Mouse (Mus musculus) right cerebral cortex, adult 18-20 months (tissue): ENCODE measurements at regions not wholly inside any gene's neighbourhood (a gene's known extent, or its start where the extent isn't known, plus 50 kb on each side); places are given as distances from the start of the nearest gene placed in this dataset.
"Not testable (repeated sequence)": the region's sequence is repeated elsewhere in the genome, so short reads cannot be mapped to it uniquely, and the experiment has no call there.

Source experiments
- DNase-seq: peaks from one replicate; pipeline ENCODE4 v3.0.0; 2022; ENCODE audit warnings: mixed read lengths

- DNase-seq, result peak; percentile 64
Observed at GRCm38 (mm10) chr8:86273811-86274210, 306.7 kb downstream of the Abcc12 start.

- DNase-seq, result no peak
Observed at GRCm38 (mm10) chr8:86272626-86273025, 307.9 kb downstream of the Abcc12 start.

- DNase-seq, result no peak
Observed at GRCm38 (mm10) chr8:86271477-86271876, 309.0 kb downstream of the Abcc12 start.

GRCm38 (mm10) chr8:86258011-86258410 lies 322.5 kb downstream of the Abcc12 start:
- no peak for DNase-seq

- DNase-seq, result peak; percentile 20
Observed at GRCm38 (mm10) chr8:86255431-86255830, 325.1 kb downstream of the Abcc12 start.

- DNase-seq, result no peak
Observed at GRCm38 (mm10) chr8:86254680-86255079, 325.8 kb downstream of the Abcc12 start.

GRCm38 (mm10) chr8:86252696-86253355 lies 327.7 kb downstream of the Abcc12 start:
- DNase-seq, result no peak

GRCm38 (mm10) chr8:86234696-86235095 lies 345.8 kb downstream of the Abcc12 start:
- DNase-seq, result no peak

GRCm38 (mm10) chr8:86231994-86232393 lies 348.5 kb downstream of the Abcc12 start:
- not testable (repeated sequence) for DNase-seq

- no peak for DNase-seq
Observed at GRCm38 (mm10) chr8:86224851-86225250, 355.6 kb downstream of the Abcc12 start.

- no peak for DNase-seq
Observed at GRCm38 (mm10) chr8:86222715-86223114, 357.8 kb downstream of the Abcc12 start.

GRCm38 (mm10) chr8:86222228-86222627 lies 358.3 kb downstream of the Abcc12 start:
- DNase-seq, result no peak

GRCm38 (mm10) chr8:86214399-86214798 lies 366.1 kb downstream of the Abcc12 start:
- DNase-seq, result peak; percentile 21

GRCm38 (mm10) chr8:86212461-86212860 lies 368.0 kb downstream of the Abcc12 start:
- DNase-seq, result no peak

GRCm38 (mm10) chr8:86208812-86209262 lies 368.1 kb downstream of the Phkb start:
- DNase-seq, result no peak

GRCm38 (mm10) chr8:86204421-86205229 lies 363.9 kb downstream of the Phkb start:
- no peak for DNase-seq

- no peak for DNase-seq
Observed at GRCm38 (mm10) chr8:86203107-86203506, 362.3 kb downstream of the Phkb start.

GRCm38 (mm10) chr8:86201830-86202229 lies 361.1 kb downstream of the Phkb start:
- DNase-seq, result peak; percentile 77

- DNase-seq, result no peak
Observed at GRCm38 (mm10) chr8:86192262-86192661, 351.5 kb downstream of the Phkb start.

- DNase-seq, result peak; percentile 40
Observed at GRCm38 (mm10) chr8:86184671-86185070, 343.9 kb downstream of the Phkb start.

GRCm38 (mm10) chr8:86180793-86181192 lies 340.0 kb downstream of the Phkb start:
- DNase-seq, result no peak

- DNase-seq, result no peak
Observed at GRCm38 (mm10) chr8:86170091-86170490, 329.3 kb downstream of the Phkb start.

- peak; percentile 11 for DNase-seq
Observed at GRCm38 (mm10) chr8:86164818-86165217, 324.1 kb downstream of the Phkb start.
